Mouse (Mus musculus) heart, postnatal 0 days (tissue): ENCODE measurements at regions not wholly inside any gene's neighbourhood (a gene's known extent, or its start where the extent isn't known, plus 50 kb on each side); places are given as distances from the start of the nearest gene placed in this dataset.
A peak's percentile ranks its signal among the peaks of the same experiment; 100 is the strongest.

Experiments used
- ATAC-seq: fragments of 200-750 bp; cut with Nextera tagmentation; 2 replicates; pipeline ENCODE4 v1.8.0; 2017; ENCODE audit warnings: low read depth, moderate number of reproducible peaks, moderate library complexity; ENCODE audit not compliant: insufficient read depth
- DNase-seq: peaks from one replicate; pipeline ENCODE4 v3.0.0-alpha.2; 2016; ENCODE audit warnings: low spot score
- H3K27ac ChIP-seq: fragments of 300-500 bp; sonication (generic); 2 replicates; pipeline ENCODE4 v1.5.1; 2014; ENCODE audit warnings: low read depth, mild to moderate bottlenecking
- H3K27me3 ChIP-seq: fragments of 300-500 bp; sonication (generic); 2 replicates; pipeline ENCODE4 v1.6.1; 2014; ENCODE audit warnings: low read length, mixed read lengths; ENCODE audit not compliant: control insufficient read depth, insufficient read depth
- H3K36me3 ChIP-seq: fragments of 300-500 bp; sonication (generic); replicated peaks from 2 replicates; pipeline ENCODE4 v1.6.1; 2014; ENCODE audit warnings: low read length, mixed read lengths; ENCODE audit not compliant: control insufficient read depth, insufficient read depth
- H3K4me1 ChIP-seq: fragments of 300-500 bp; sonication (generic); 2 replicates; pipeline ENCODE4 v1.6.1; 2014; ENCODE audit warnings: antibody characterized with exemption; ENCODE audit not compliant: control insufficient read depth, insufficient read depth
- H3K4me2 ChIP-seq: fragments of 300-500 bp; sonication (generic); 2 replicates; pipeline ENCODE4 v1.6.1; 2014; ENCODE audit warnings: low read depth, mild to moderate bottlenecking, low read length, moderate library complexity
- H3K4me3 ChIP-seq: fragments of 300-500 bp; sonication (generic); 2 replicates; pipeline ENCODE4 v1.5.1; 2014; ENCODE audit warnings: low read depth, low read length
- H3K9ac ChIP-seq: fragments of 300-500 bp; sonication (generic); replicated peaks from 2 replicates; pipeline ENCODE4 v1.6.1; 2014; ENCODE audit warnings: low read depth, low read length, mixed read lengths
- H3K9me3 ChIP-seq: fragments of 300-500 bp; sonication (generic); replicated peaks from 2 replicates; pipeline ENCODE4 v1.6.1; 2016; ENCODE audit warnings: low read length; ENCODE audit not compliant: control insufficient read depth
- CTCF ChIP-seq: IDR thresholded peaks from 2 replicates; pipeline ENCODE4 v1.5.1; 2016; ENCODE audit warnings: antibody characterized with exemption, control low read depth, low read depth
- EP300 ChIP-seq: IDR thresholded peaks from 2 replicates; pipeline ENCODE4 v1.6.1; 2016; ENCODE audit warnings: antibody characterized with exemption, low read depth
- WGBS: fragments of 180-500 bp; shearing (Covaris S2); extraction: QIAGEN DNeasy Blood & Tissue Kit; methylation state at CpG from one replicate; pipeline ENCODE4 v1.1.7; 2014; 5-methylcytosine and 5-hydroxymethylcytosine counted together

DNA sequence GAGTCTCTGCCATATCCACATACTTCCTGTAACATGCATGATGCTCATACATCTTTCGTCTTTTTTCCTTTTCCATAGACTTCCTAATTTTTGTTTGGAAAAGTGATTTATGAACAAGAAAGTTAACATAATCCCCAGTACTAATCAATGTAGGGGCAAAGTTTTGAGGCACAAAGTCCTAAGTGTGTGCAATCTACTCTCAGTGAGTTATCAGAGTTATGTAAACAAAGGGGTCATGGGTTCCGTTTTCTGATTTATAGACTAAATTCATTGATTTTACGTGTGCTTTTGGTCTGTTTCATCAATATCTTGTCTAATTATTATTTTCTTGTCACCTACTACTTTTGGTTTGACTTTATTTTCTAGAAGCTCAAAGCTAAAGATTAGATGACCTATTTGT is 1071.9 kb upstream of the Adgrl4 start:
- DNase-seq: no peak
- Histone ChIP-seq H3K27ac (no peak overlapping the region), H3K36me3 (no peaks in the 10 kb centered on the region), H3K4me3 (no peak overlapping the region), H3K4me1 (no peaks in the 10 kb centered on the region), H3K27me3 (no peaks in the 10 kb centered on the region), H3K9ac (no peak overlapping the region), H3K9me3 (no peaks in the 10 kb centered on the region), H3K4me2 (no peak overlapping the region)
- WGBS: 78% methylated on average over 3 of the region's 3 CpGs
- no peak for TF ChIP-seq CTCF
- TF ChIP-seq EP300: no peak
- ATAC-seq: no peak

DNA sequence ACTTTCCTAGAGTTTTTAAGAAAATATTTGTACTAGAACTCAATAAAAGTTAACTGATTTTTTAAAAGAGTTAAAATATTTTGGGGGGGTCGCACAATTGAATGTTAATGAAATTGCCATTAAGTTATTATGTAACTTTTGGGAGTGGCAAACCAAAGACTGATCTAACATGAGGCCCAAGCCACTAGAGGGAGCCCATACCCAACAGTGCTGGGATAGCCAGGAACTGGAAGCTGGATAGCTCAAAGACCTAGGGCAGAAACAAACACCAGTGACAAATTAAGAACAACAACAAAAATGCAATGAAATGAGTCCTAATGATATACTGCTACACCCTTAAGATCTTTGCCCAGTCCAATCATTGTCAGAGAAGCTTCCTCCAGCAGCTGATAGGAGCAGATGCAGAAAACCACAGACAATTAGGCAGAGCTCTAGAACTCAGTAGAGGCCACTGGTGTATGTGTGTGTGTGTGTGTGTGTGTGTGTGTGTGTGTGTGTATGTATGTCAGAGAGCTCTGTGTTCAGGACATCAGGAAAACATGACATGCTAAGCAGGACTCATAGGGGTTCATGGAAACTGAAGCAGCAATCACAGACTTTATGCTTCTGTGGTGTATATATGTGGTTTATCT is 1052.6 kb upstream of the Adgrl4 start:
- TF ChIP-seq CTCF (peak; percentile 69), EP300 (no peak)
- no peak overlapping the region for H3K27ac ChIP-seq
- no peaks in the 10 kb centered on the region for H3K27me3 ChIP-seq
- no peaks in the 10 kb centered on the region for H3K9me3 ChIP-seq
- no peak overlapping the region for H3K4me2 ChIP-seq
- H3K4me1 ChIP-seq: no peaks in the 10 kb centered on the region
- 6% methylated on average over 1 of the region's 1 CpGs for WGBS
- H3K9ac ChIP-seq: no peak overlapping the region
- peak; percentile 8 for DNase-seq
- ATAC-seq: no peak
- H3K4me3 ChIP-seq: no peak overlapping the region
- H3K36me3 ChIP-seq: no peaks in the 10 kb centered on the region

DNA sequence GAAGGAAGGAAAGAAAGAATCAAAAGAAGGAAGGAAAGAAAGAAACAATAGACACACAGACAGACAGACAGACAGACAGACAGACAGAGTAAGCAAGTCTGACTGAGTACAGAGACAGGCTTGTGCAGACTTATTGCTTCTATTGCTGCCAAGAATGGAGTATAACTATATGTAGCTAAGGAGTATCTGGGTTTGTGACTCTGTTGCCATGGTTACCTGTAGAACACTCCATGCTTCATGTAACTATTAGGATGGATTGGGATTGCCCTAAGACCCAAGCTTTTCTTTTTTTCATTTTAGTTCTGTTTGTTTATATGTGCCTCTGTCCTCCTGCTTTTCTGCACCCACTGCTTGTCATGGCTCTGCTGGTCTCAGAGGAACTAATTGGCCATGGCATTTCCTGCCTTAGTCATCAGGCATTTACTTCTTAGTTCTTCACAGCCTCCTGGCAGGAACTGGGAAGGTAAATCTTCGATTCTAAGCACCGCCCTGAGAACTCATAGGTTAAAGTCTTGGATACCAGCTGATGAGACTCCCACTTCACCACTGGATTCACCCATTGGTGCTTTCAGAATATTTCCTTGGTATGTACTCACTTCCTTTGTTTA is 1035.9 kb upstream of the Adgrl4 start:
- no peak for TF ChIP-seq EP300

DNA sequence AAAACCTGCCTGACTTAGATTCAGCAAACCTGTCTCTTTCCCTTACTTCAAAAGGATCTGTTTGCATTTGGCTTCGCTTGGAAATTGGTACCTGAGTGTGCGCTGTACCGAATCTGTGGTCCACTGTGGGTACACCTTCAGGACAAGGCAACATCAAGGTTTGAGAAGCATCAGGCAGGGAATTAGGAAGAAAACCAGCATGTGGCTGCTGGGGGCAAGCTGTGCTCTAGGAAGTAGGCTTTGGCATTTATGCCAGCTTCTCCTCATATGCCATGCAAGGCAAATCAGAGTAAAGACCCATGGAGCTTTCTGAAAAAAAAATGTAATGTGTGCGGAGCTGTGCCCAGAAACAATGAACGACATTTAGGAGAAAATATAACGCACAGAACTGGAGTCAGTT is 1031.6 kb upstream of the Adgrl4 start:
- no peaks in the 10 kb centered on the region for H3K27me3 ChIP-seq
- ATAC-seq (no peak), DNase-seq (no peak)
- H3K4me1 ChIP-seq: no peaks in the 10 kb centered on the region
- H3K27ac ChIP-seq: no peak overlapping the region
- no peak overlapping the region for H3K4me2 ChIP-seq
- H3K9me3 ChIP-seq: no peaks in the 10 kb centered on the region
- TF ChIP-seq EP300 (no peak), CTCF (no peak)
- H3K36me3 ChIP-seq: no peaks in the 10 kb centered on the region
- H3K9ac ChIP-seq: no peak overlapping the region
- H3K4me3 ChIP-seq: no peak overlapping the region
- WGBS: 84% methylated on average over 6 of the region's 6 CpGs

More for the DNA sequence above, 1035.9 kb upstream of the Adgrl4 start:
- ATAC-seq (no peak), DNase-seq (no peak)
- Histone ChIP-seq H3K9ac (no peak overlapping the region), H3K4me1 (no peaks in the 10 kb centered on the region), H3K36me3 (no peaks in the 10 kb centered on the region), H3K27me3 (no peaks in the 10 kb centered on the region), H3K9me3 (no peaks in the 10 kb centered on the region), H3K4me3 (no peak overlapping the region), H3K27ac (no peak overlapping the region), H3K4me2 (no peak overlapping the region)
- 79% methylated on average over 2 of the region's 2 CpGs for WGBS

DNA sequence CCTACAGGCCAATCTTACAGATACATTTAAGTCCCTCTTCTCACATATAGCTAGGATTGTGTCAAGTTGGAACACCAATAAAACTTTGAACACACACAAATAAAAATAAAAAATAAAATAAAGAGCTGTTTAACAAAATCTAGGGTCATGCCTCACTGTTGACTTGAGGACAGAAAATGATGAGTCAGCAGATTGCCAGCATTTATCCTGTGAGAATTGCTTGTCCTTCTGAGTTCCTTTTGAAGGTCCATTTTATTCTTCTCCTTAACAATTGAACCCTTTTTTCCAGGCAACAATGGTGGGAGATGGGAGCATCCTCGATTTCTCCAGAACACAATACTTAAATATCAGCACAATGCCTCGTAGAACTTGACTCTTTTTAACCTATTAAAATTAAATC is 1022.4 kb upstream of the Adgrl4 start:
- WGBS: 88% methylated on average over 2 of the region's 2 CpGs

DNA sequence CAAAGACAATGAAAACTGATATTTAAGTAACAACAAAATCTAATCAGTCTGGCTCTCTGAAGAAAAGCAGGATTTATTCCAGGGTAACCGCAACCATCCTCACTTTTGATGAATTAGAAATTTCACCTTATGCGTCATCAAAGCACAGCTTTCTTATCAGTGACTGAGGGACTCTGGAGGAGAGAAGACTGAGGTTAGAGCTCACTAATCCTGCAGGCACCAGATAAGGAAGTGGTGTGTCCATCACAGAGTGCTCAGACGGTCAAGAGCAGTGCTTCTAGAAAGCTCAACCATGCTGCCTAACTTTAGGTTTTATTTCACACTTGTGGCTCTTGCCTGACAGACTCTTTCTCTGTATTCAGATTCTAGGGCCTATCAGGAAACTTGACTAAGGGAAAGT is 1021.2 kb upstream of the Adgrl4 start:
- TF ChIP-seq EP300 (no peak), CTCF (no peak)
- no peaks in the 10 kb centered on the region for H3K27me3 ChIP-seq
- no peak overlapping the region for H3K9ac ChIP-seq
- H3K36me3 ChIP-seq: no peaks in the 10 kb centered on the region
- H3K4me2 ChIP-seq: no peak overlapping the region
- H3K9me3 ChIP-seq: no peaks in the 10 kb centered on the region
- WGBS: 32% methylated on average over 3 of the region's 3 CpGs
- DNase-seq (no peak), ATAC-seq (no peak)
- H3K4me1 ChIP-seq: no peaks in the 10 kb centered on the region
- no peak overlapping the region for H3K4me3 ChIP-seq
- no peak overlapping the region for H3K27ac ChIP-seq

More for the DNA sequence above, 1022.4 kb upstream of the Adgrl4 start:
- Histone ChIP-seq H3K9ac (no peak overlapping the region), H3K36me3 (no peaks in the 10 kb centered on the region), H3K4me3 (no peak overlapping the region), H3K9me3 (no peaks in the 10 kb centered on the region), H3K4me1 (no peaks in the 10 kb centered on the region), H3K4me2 (no peak overlapping the region), H3K27me3 (no peaks in the 10 kb centered on the region), H3K27ac (no peak overlapping the region)
- TF ChIP-seq EP300: no peak
- TF ChIP-seq CTCF: no peak
- no peak for ATAC-seq
- no peak for DNase-seq
